Mouse (Mus musculus): ENCODE measurements around the gene Gbgt1. TPM values are rescaled to one million over a fixed set of nuclear protein-coding genes. Genes with fewer than 3 reads are reported as not detected.

Gene Gbgt1
- total RNA-seq, 2 experiments from 2014 or later: 0.79 to 1.2 TPM

DNA sequence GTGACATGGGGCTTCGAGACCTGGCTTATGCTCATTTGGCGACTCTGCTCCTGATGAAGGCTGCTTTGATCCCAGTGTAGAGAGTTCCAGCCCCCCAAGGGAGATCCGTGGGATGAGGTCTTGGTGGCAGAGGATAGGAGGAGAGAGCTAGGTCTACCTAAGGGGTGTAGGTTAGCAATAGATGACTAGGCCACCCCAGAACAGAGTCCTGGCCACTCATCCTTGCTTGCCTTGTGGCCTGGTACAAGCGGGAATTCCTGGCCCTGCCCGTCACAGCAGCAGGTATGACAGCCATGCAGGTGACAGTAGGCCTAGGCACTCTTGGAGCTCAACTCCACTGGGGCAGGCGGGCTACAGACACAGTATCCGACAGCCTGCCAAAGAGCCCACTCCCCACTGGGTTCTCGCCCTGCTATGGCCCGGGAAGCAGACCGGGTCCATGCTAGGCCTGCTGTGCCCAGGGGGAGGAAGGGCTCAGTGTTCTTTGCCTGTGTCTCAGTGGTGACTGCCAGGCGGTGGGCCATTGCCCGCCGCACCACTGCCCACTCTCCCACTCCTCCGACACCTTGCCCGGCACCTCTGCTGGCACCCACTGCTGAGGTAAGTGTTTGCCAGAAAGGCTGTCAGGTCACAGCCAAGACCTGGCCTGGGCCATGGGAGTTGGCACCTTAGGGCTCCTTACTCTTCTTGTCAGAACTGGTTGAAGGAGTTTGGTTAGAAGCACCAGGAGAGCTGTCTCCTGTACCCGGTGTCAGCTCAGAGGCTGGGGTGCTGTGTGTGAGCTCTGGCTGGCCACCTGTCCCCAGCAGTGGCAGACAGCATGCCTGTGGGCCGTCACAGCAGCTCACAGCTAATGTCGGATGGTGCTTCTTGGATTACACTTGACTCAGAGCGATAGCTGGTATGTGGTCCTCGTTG lies 31.0 kb downstream of the Gbgt1 start:
- intact Hi-C loops (cut with DNase I): no loop called here
- no peak for DNase-seq

GRCm38 (mm10) chr2:28528354-28528730 lies 31.7 kb downstream of the Gbgt1 start:
- intact Hi-C loops (cut with DNase I): no loop called here
- DNase-seq: no peak

DNA sequence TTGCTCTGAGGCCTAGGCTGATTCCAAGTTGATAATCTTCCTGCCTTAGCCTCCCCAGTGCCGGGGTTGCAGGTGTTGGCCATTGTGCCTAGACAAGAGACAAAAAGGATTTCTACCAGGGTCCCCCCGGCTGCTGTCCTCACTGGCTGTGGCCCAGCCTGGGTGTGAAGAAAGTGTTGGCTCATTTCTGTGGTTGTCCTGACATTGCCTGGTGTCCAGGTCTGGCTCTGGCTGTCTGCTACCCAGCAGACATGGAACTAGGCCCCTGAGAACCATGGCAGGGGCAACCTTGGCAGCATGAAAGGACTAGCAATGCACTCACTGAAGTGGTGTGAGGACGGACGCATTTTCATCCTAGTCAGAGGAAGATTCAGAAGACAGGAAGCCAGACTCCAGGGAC lies 33.2 kb downstream of the Gbgt1 start:
- intact Hi-C loops (cut with DNase I): no loop called here
- DNase-seq: no peak

DNA sequence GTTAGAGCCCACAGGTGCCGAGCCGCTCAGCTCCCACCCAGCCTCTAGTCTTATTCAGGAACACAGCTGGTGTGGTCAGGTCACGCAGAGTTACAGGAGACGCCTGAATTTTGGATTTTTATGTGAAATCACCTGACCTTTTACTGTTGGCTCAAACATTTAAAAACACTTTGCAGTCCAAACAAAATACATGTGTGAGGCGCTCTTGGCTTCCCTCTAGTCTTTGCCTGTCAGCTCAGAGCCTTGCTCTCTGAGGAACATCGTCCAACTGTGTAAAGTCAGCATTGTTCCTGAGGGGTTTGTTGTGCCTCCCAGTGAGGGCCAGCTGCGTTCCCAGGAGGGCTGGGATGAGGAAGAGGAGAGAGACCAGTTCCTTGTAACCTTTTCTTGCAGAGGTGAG lies 33.6 kb downstream of the Gbgt1 start:
- no peak for DNase-seq
- intact Hi-C loops (cut with DNase I): no loop called here

DNA sequence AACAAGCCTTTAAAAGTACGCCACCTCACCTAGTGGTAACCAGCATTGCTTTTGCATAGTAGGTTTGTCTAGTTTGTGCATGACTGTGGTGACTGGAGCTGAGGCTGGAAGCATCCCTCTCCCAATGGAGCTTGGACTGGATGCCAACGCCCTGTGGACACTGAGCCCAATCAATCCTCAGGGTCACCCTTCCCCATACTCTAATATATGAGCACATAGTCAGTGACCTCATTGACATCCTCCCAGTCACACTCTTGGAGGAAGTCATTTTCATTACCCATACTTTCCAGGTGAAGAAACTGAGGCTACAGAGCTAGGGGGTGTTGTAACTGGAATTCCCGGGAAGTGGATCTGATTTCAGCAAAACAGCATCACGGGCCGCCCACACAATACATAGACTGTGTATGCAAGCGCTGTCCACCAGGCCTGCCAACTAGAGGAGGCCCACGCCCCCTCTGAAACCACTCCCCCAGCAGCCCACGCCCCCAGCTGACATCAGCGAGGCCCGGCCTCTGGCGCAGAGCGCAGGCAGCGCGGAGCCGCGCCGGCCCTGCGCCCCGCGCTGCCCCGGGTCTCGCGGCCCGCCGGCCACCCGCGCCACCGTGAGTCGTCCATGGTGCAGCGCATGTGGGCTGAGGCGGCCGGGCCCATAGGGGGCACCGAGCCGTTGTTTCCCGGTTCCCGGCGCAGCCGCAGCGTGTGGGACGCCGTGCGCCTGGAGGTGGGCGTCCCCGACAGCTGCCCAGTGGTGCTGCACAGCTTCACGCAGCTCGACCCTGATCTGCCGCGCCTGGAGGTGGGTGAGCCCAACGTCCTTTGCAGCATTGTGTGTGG lies 36.5 kb downstream of the Gbgt1 start:
- intact Hi-C loops (cut with DNase I): no loop called here

DNA sequence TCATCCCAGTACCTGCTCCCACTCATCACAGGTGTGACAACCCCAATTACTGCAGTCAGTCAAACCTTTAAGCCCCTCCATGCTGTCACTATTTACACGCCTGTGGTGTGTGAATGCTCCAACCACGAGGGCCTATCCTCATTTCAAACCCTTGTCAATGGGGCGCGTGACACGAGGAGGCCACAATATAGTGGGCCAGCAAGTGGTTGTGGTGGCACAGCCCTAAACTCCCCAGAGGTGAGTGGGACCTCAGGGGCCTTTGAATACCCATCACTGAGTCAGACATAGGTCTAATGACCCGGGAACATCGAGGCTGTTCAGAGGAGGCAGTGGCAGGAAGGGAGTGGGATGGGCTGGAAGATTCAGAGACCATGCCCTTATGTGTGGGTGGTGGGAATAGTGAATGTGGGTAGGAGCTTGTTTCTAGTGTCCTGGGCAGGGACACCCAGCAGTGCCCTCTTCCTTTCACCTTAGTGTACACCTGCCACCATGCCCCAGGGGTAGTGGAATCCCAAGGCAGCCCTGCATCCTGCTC lies 37.3 kb downstream of the Gbgt1 start:
- intact Hi-C loops (cut with DNase I): no loop called here
- no peak for DNase-seq

More for the DNA sequence above, 36.5 kb downstream of the Gbgt1 start:
- peak; percentile 85 to 88 for DNase-seq

DNA sequence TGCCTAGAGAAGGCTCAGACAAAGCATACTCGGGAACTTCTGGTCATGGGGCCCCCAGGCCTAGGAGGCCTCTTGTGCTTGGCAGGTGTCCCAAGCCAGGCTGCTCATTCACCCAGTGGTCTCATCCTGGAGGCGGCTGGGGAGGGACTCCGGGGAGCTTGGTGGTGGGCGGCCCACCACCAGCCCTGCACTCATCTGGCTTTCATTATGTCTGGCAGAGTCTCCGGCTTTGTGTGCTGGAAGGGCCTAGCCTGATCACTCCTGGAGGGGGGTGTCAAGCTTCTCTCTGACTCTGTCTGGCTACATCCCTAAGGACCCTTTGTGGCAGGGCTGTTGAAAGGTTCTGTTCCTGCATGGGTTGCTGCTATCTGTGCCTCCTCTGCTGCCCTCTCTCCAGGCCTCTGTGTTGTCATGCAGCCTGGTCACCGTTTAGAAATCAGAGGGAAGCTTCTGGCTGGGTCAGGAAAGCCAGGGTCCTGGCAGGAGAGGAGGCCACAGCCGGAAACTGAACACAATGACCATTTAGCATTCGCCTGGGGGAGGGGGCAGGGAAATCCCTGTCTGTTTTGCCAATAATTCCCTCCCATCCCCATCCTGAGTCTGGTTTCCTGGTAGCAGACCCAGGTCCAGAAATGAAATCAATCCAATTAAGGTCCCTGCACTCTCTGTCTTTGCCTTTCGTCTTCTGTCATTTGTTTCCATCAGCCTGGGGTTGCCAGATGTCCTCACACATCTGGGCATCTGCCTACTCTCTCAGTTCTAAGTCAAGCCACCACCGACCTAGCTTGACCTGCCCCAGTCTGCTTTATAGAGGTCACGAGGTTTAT lies 38.0 kb downstream of the Gbgt1 start:
- intact Hi-C loops (cut with DNase I): no loop called here
- no peak for DNase-seq

DNA sequence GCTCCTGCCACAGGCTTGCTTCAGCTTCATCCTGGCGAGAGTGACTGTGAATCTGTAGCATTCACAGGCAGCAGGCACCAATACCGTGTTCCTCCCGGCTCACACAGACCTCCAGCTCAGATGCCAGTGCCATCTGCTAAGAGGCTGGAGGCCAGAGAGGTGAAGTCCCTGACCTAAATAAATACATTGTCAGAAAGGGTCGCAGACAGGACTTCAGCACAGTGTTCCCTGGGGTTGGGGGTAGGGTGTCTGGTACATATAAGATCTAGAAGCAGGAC lies 38.5 kb downstream of the Gbgt1 start:
- intact Hi-C loops (cut with DNase I): no loop called here
- no peak for DNase-seq

GRCm38 (mm10) chr2:28535650-28536049 lies 39.0 kb downstream of the Gbgt1 start:
- intact Hi-C loops (cut with DNase I): no loop called here
- DNase-seq: no peak

DNA sequence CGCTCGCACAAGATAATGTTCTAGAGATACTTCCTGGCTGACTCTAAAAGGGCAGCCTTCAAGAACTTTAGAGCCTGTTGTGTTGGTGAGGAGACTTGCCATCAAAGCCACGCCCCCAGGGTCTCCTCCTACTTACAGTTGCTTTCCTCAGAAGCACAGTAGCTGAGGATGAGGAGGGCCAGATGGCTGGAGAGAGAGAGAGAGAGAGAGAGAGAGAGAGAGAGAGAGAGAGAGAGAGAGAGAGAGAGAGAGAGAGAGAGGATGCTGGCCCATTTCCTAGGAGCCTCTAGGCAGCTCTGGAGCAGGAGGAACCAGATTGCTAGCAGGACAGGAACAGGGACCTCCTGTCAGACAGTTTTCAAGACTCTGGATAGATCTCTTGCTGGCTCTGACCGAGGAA lies 39.5 kb downstream of the Gbgt1 start:
- no peak for DNase-seq
- intact Hi-C loops (cut with DNase I): no loop called here

DNA sequence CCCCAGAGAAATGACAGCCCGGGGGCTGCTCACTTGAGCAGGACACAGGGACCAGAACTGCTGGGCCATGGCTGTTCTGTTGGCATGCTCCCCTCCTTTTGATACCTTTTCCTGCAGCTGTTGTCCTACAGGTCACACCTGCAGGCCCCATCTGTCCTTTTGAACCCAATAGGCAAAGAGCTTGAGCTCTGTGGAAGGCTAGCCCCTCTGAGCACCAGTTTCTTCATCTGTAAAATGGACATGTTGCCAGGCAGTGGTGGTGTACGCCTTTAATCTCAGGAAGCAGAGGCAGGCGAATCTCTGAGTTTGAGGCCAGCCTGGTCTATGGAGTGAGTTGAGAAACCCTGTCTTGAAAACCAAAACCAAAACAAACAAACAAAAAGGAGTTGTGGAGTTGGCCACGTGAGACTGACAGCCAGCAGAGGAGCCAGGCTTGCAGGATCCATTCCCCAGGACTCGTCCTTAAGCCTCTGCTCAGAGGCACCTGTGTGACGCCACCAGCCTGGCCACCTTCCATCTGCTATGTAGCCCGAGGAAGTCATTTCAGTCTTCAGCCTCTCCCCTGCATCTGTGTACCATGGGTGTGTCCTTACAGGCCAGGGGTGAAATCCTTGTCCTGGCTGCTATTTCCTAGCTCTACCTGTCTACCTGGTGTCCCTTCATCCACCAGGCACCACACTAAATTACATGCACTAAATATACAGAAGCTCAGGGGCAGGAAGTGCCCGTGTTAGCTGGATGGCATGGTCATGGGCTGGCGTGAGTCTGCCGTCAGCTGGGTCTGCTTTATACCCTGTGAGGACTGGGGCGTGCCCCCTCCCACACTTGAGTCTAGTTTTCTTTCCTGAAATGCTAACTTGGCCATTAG lies 40.3 kb downstream of the Gbgt1 start:
- DNase-seq: no peak
- intact Hi-C loops (cut with DNase I): no loop called here

GRCm38 (mm10) chr2:28537634-28537920 lies 40.9 kb downstream of the Gbgt1 start:
- intact Hi-C loops (cut with DNase I): no loop called here
- no peak for DNase-seq

DNA sequence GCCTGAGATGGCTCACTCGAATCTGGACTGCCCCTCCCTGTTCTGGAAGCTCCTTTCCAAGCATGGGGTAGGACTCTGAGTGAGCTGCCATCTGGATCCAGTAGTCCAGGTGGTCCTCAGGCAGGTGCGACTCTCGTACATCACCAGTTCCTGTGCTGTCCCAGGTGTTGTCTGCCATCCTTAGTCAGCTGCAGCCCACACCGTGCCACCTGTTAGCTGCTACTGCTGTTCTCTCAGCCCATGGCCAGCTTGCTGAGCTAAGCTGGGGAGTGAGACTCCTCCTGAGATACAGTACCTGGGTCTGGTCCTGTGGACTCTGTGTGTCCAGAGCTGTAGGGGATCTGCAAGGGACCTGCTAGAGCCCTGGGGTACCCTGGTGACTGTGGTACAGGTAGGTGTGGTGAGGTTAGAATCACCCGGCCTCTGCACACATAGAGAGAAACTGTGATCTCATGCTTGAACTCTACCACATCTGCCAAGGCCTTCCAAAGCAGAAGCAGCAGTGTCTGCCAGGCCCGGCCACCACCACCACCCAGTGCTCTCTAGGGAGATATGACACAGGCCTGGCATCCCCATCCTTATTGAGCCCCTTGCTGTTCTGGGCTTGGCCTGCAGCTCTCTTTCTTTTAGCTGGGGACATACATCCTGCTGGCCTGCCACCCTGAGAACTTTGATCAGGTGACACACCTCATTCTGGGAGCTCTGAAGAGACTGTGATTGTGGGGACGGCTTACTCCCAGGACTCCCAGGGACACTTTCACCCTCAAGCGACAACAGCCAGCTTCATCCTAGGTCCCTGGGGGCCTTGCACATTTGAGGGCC lies 41.5 kb downstream of the Gbgt1 start:
- intact Hi-C loops (cut with DNase I): no loop called here
- no peak for DNase-seq

DNA sequence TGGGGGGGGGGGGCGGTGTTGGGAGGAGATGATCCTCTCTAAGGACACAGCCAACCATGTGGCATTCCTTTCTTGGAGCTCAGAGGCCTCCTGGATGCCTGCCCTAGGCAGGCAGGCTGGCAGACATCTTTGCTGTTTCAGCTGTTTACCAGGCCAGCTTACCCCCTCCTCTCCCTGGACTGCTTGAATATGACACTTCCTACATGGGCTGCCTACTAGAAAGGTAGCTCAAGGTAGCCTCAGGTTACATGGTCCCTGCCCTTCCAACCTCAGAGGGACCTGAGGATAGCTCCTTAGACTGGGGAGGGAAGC lies 42.1 kb downstream of the Gbgt1 start:
- intact Hi-C loops (cut with DNase I): no loop called here
- DNase-seq: no peak

GRCm38 (mm10) chr2:28539206-28539605 lies 42.5 kb downstream of the Gbgt1 start:
- peak; percentile 73 to 78 for DNase-seq
- intact Hi-C loops (cut with DNase I): no loop called here

GRCm38 (mm10) chr2:28539949-28540348 lies 43.3 kb downstream of the Gbgt1 start:
- intact Hi-C loops (cut with DNase I): no loop called here
- DNase-seq: no peak

DNA sequence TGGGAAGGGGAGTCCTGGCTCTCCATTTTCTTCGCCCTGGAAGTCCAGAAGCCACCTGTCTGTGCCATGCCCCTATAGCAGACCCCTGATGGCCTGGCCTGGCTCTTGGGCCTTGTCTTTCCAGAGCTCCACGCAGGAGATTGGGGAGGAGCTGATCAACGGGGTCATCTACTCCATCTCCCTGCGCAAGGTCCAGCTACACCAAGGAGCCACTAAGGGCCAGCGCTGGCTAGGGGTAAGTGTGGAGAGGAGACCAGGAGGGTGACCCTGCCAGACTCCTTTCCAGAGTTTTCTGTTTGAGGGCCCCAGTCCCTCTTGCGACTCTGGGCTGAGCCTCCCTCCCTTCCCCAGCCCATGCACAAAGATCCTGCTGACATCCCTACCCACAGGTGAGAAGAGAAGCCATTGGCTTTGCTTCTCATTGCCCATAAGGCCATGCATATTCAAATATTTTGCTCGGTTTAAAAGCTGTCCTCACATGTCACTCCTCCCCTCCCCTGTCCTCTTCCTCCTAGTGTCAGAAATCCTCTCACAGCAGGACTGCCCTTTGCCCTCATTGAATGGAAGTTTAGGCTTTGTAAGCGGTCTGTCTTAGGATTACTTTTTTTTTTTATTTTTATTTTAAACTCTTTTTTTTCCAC lies 44.0 kb downstream of the Gbgt1 start:
- intact Hi-C loops (cut with DNase I): no loop called here
- DNase-seq: no peak

DNA sequence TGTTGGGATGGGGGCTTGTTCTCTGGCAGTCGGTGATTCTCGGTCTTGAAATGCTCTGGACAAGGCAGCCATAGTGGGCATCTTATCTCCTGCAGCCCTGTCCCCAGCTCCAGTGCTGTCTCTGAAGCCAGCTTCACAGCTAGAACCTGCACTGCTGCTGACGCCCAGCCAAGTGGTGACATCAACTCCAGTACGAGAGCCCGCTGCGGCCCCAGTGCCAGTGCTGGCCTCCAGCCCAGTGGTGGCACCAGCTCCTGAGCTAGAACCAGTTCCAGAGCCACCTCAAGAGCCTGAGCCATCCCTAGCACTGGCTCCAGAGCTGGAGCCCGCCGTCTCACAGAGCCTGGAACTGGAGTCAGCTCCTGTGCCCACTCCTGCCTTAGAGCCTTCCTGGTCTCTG lies 47.2 kb downstream of the Gbgt1 start:
- intact Hi-C loops (cut with DNase I): no loop called here
- DNase-seq: no peak

DNA sequence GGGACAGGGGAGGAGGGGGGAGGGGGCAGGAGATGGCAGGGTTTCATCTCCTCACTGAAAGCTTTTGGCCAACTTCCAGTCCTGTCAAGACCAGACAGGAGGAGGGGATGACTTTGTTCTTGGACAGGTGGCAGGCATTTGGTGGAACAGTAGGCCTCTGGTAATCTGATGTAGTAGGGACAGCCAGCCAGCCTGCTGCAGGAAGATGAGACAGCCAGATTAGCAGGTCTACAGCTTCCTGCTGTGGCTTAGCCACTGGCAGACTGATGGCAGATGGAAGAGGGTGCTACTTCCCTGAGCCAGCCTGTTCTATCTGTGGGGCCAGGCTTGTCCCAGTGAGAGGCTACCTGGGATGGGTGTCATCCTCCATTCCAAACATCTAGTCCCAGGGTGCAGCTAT lies 49.3 kb downstream of the Gbgt1 start:
- intact Hi-C loops (cut with DNase I): no loop called here
- DNase-seq: no peak

Data from gastrocnemius, postnatal 36 days (tissue).